Mouse (Mus musculus) ES-E14 (cell line): ENCODE data around the gene Rbm19.

Source experiments
- CHD2 ChIP-seq: IDR thresholded peaks from 2 replicates; pipeline ENCODE4 v1.6.1; 2014; ENCODE audit warnings: mild to moderate bottlenecking, low read depth, low read length, inconsistent platforms
- HCFC1 ChIP-seq: IDR thresholded peaks from 2 replicates; pipeline ENCODE4 v1.6.1; 2012; ENCODE audit warnings: low read length, inconsistent platforms, borderline replicate concordance; ENCODE audit not compliant: insufficient read depth
- MAFK ChIP-seq: IDR thresholded peaks from 2 replicates; pipeline ENCODE4 v1.6.1; 2014; ENCODE audit warnings: mild to moderate bottlenecking, low read depth, low read length, inconsistent platforms; ENCODE audit not compliant: insufficient read depth
- ZC3H11A ChIP-seq: IDR thresholded peaks from 2 replicates; pipeline ENCODE4 v1.6.1; 2012; ENCODE audit warnings: low read depth, mild to moderate bottlenecking, inconsistent platforms, low read length, borderline replicate concordance
- ZNF384 ChIP-seq: IDR thresholded peaks from 2 replicates; pipeline ENCODE4 v1.6.1; 2012; ENCODE audit warnings: low read depth, low read length, inconsistent platforms

DNA sequence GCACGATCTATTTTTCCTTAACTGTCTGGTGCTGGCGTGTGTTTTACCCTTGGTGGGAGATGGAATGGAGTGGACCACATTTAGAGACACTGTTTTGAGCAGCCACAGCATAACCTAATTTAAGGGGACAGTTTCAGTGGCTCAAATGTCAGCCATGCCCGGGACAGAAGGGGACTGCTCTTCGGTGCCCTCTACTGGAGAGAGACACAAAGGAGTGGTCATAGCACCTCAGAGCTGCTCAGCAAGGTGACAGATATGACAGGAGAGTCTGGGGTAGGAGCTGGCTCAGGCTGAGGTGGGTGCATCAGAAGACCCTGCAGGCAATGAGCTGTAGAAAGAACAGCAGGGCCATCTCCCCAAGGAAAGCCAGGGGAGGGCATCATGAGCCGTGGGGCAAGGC lies 15.3 kb downstream of the Rbm19 start:
- TF ChIP-seq MAFK = no peak
- TF ChIP-seq CHD2 = no peak
- TF ChIP-seq ZC3H11A = no peak
- TF ChIP-seq ZNF384 = no peak
- no peak for TF ChIP-seq HCFC1
